Mouse (Mus musculus): ENCODE results near the gene Gm3646. TPM values are rescaled to one million over a fixed set of nuclear protein-coding genes. Genes with fewer than 3 reads are reported as not detected.

The Gm3646 gene
- polyA plus RNA-seq (2012; ENCODE audit: insufficient read depth, insufficient read length, missing spikeins): not detected in 2 replicates

- TF ChIP-seq POLR2A (IDR thresholded peaks at IDR 0.05; ENCODE audit: borderline replicate concordance, low read depth, low read length) (no peak), CTCF (IDR thresholded peaks at IDR 0.05; ENCODE audit: low read depth, low read length) (no peak)
- H3K27ac ChIP-seq (ENCODE audit: insufficient read depth, low read depth, low read length): no peak within 1 kb of the TSS
- no peaks in the 10 kb centered on the region for H3K4me1 ChIP-seq (ENCODE audit: control insufficient read depth, insufficient read depth, low read length)
- no peak within 1 kb of the TSS for H3K4me3 ChIP-seq (ENCODE audit: insufficient read depth, low read length)
Observed at GRCm38 (mm10) chr1:39805243-39805979, at the start of gene Gm3646. TSS of gene Gm3646 (minus strand) at chr1:39805332.

GRCm38 (mm10) chr1:39847066-39847465, 41.9 kb upstream of the Gm3646 start:
- Histone ChIP-seq H3K27ac (ENCODE audit: insufficient read depth, low read depth, low read length) (no peak overlapping the region), H3K4me1 (ENCODE audit: control insufficient read depth, insufficient read depth, low read length) (peaks cover 28% of the 10 kb centered on the region), H3K4me3 (ENCODE audit: insufficient read depth, low read length) (no peak overlapping the region)
- no peak for TF ChIP-seq CTCF (IDR thresholded peaks at IDR 0.05; ENCODE audit: low read depth, low read length)
- no peak for TF ChIP-seq POLR2A (IDR thresholded peaks at IDR 0.05; ENCODE audit: borderline replicate concordance, low read depth, low read length)

DNA sequence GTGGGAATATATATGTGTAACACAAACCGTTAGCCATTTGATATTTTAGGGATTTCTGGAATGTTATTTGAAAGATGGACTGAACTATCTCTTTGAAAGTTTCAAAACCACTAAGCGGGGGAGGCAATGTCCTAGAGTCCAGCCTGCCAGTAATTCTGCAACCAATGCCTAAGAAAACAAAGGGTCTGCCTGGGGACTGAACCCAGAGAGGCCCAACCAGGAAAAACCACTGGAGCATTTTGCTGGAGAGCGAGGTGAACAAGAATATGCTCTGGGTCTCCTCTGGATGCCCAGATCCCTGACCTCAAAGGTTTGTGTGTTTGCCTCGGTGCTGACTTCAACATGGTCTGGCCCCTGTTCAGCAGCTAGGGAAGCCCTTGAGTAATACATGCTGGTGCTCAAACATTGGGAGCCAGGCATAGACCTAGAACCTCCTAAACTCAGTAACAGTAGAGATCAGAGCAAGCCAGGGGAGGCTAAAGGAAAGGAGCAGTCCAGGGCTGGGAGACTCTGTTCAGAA, 41.0 kb upstream of the Gm3646 start:
- no peak overlapping the region for H3K27ac ChIP-seq (ENCODE audit: insufficient read depth, low read depth, low read length)
- no peak for TF ChIP-seq CTCF (IDR thresholded peaks at IDR 0.05; ENCODE audit: low read depth, low read length)
- H3K4me1 ChIP-seq (ENCODE audit: control insufficient read depth, insufficient read depth, low read length): peaks cover 19% of the 10 kb centered on the region
- H3K4me3 ChIP-seq (ENCODE audit: insufficient read depth, low read length): no peak overlapping the region

DNA sequence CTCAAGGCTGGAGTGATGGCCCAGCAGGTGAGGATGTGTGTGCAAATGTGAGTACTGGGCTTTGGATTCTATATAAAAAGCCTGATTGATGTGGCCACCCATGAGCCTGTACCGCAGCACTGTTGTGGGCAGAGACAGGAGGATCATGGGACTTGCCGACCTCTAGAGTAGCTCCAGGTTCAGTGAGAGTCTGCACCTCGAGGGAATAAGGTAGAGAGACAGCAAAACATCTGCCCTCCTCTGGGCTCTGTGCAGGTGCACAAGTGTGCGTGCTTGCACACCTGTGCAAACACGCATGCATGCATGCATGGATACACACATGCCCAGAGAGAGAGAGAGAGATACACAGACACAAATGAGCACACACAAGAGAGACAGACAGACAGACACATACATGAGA, 38.2 kb upstream of the Gm3646 start:
- Histone ChIP-seq H3K4me1 (ENCODE audit: control insufficient read depth, insufficient read depth, low read length) (peaks cover 13% of the 10 kb centered on the region), H3K27ac (ENCODE audit: insufficient read depth, low read depth, low read length) (no peak overlapping the region), H3K4me3 (ENCODE audit: insufficient read depth, low read length) (no peak overlapping the region)
- TF ChIP-seq POLR2A (IDR thresholded peaks at IDR 0.05; ENCODE audit: borderline replicate concordance, low read depth, low read length): no peak
- TF ChIP-seq CTCF (IDR thresholded peaks at IDR 0.05; ENCODE audit: low read depth, low read length): no peak

DNA sequence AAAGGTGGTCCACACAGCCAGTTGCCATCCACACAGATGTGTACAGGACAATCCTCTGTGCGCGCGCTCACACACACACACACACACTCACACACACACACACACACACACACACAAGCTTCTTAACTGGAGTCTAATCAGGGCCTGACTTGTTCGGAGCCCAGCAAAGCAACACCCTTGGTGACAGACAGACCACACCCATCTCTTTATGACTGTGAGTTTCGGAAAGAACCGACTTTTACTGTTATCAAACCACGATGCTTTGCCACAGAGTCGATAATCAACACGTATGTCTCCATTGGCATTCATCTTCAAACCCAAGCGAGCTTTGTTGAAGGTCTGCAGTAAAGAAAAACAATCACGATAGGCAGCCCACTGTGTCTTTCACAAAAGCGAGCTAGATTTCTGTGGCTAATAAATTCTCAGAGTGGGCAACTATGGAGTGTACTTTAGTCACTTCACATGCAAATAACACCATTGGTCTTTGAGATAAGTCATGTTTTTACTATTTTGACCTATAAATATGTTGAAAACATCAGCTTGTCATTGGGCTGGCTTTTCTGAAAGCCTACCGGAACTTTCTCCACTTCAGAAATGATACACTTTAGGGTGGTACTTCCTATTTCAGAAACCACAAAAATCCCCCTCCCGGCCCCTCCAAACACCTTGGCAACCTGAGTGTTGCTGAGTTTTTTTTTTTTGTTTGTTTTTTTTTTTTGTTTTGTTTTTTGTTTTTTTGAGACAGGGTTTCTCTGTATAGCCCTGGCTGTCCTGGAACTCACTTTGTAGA, 37.3 kb upstream of the Gm3646 start:
- peaks cover 11% of the 10 kb centered on the region for H3K4me1 ChIP-seq (ENCODE audit: control insufficient read depth, insufficient read depth, low read length)
- H3K4me3 ChIP-seq (ENCODE audit: insufficient read depth, low read length): no peak overlapping the region
- TF ChIP-seq POLR2A (IDR thresholded peaks at IDR 0.05; ENCODE audit: borderline replicate concordance, low read depth, low read length) (no peak), CTCF (IDR thresholded peaks at IDR 0.05; ENCODE audit: low read depth, low read length) (no peak)
- H3K27ac ChIP-seq (ENCODE audit: insufficient read depth, low read depth, low read length): no peak overlapping the region

DNA sequence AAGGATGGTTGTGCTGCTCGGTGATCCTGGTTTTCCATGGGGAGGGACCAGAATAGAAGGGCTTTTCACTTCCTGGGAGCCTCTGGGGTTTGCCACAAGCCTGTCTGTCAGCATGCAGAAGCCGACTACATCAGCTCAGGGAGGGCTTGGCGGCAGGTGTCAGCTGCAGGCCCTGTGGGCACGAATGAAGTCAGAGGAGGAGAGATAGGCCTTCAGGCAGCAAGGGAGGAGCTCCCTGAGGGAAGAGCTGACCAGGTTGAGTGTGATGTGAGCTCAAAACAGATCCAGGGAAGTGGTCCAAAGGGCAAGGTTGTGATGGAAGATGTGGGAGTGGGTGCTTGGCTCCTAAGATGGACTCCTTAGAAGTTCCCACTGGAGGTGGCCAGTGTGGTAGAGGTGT, 35.7 kb upstream of the Gm3646 start:
- Histone ChIP-seq H3K27ac (ENCODE audit: insufficient read depth, low read depth, low read length) (no peak overlapping the region), H3K4me3 (ENCODE audit: insufficient read depth, low read length) (no peak overlapping the region), H3K4me1 (ENCODE audit: control insufficient read depth, insufficient read depth, low read length) (peaks cover 4% of the 10 kb centered on the region)
- TF ChIP-seq POLR2A (IDR thresholded peaks at IDR 0.05; ENCODE audit: borderline replicate concordance, low read depth, low read length) (no peak), CTCF (IDR thresholded peaks at IDR 0.05; ENCODE audit: low read depth, low read length) (no peak)

DNA sequence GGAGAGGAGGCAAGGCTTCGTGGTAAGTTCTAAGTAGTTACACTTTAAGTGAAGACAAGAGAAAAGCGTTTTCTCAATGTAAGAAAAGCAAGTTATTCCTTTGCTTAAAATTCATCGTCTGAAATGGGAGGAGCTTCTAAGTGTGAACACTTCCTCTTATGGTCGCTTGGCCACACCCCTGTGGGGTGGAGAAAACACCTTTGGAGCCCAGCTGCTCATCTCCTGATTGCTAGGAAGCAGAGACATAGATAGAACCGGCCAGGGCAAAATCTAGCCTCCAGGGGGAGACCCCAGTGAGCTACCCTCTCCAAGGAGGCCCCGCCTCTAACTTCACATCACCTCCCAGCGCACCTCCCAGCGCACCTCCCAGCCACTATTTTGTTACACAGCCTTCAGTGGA, 34.7 kb upstream of the Gm3646 start:
- H3K27ac ChIP-seq (ENCODE audit: insufficient read depth, low read depth, low read length): no peak overlapping the region
- TF ChIP-seq POLR2A (IDR thresholded peaks at IDR 0.05; ENCODE audit: borderline replicate concordance, low read depth, low read length): no peak
- no peak for TF ChIP-seq CTCF (IDR thresholded peaks at IDR 0.05; ENCODE audit: low read depth, low read length)
- H3K4me3 ChIP-seq (ENCODE audit: insufficient read depth, low read length): no peak overlapping the region
- H3K4me1 ChIP-seq (ENCODE audit: control insufficient read depth, insufficient read depth, low read length): peaks cover 10% of the 10 kb centered on the region

DNA sequence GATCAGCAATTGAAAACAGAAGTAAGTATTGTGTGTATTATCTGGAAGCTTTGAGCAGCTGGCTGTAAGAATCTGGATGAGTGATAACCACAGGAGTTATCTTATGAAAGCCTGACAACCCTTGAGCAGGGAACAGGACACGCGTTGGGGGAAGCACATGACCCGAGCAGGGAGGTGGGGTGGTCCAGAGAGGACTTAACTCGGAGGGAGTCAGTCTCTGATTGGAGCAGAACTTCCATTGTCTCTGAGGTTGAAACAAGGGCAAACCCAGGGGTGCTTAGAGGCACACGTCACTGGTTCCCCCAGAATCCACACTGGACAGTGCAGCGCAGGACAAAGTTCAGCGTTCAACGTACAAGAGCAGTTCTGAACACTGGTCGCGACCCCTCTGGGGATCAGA, 34.1 kb upstream of the Gm3646 start:
- no peak for TF ChIP-seq POLR2A (IDR thresholded peaks at IDR 0.05; ENCODE audit: borderline replicate concordance, low read depth, low read length)
- TF ChIP-seq CTCF (IDR thresholded peaks at IDR 0.05; ENCODE audit: low read depth, low read length): no peak
- H3K4me3 ChIP-seq (ENCODE audit: insufficient read depth, low read length): no peak overlapping the region
- H3K4me1 ChIP-seq (ENCODE audit: control insufficient read depth, insufficient read depth, low read length): peaks cover 13% of the 10 kb centered on the region
- H3K27ac ChIP-seq (ENCODE audit: insufficient read depth, low read depth, low read length): no peak overlapping the region

DNA sequence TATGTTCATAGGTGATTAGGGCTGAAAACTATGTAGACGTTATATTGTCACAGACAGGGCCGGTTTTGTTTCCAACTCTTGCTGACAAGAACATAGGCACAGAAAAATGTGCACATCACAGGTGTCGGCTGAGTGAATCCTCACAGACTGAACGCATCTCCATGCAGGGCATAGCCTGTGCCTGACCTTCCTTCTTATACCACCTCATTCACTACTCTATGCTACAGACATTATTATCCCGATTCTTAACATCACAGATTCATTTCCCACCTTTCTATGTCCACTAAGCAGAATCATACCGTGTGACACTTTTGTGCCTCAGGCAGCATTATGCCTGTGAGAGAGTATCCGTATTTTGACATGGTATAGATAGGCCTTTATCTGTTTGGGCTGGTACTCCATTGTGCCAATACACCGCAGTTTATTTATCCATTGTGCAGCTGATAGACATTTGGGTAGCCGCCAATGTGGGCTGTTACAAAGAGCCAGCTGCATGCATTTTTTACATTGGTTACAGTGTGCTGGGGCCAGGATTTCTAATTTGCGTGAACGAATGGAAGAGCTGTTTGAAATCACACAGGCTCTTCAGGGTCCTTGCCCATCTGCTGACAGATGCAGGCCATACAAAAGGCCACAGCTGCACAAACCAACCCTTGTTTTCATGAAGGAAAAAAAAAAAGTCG, 33.5 kb upstream of the Gm3646 start:
- Histone ChIP-seq H3K4me1 (ENCODE audit: control insufficient read depth, insufficient read depth, low read length) (peaks cover 13% of the 10 kb centered on the region), H3K27ac (ENCODE audit: insufficient read depth, low read depth, low read length) (no peak overlapping the region), H3K4me3 (ENCODE audit: insufficient read depth, low read length) (no peak overlapping the region)
- TF ChIP-seq CTCF (IDR thresholded peaks at IDR 0.05; ENCODE audit: low read depth, low read length): no peak
- no peak for TF ChIP-seq POLR2A (IDR thresholded peaks at IDR 0.05; ENCODE audit: borderline replicate concordance, low read depth, low read length)
